ENCODE assay signal across 24 mouse cellular contexts in the genomic region with DNA sequence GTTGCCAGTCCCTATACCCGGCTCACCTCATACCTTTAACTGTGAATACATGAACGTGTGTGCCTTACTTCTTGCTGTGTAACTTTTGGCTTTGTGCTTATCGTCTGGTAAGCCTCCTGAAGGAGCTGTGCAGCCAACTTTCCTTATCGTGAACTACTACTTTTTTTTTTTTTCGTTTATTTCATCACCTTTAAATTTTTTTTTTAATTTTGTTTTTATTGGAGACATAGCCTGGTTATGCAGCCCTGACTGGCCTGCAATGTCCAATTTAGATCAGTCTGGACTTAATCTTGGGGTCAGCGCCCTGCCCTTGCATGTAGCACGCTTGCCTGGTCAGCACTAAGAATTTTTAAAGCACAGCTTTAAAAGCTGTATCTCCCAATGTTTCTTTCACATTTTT.
DNase-seq lines count a peak whose midpoint lies in the region; ATAC-seq lines count a peak whose summit lies in the region.
"Had no signal": no experiment of that assay in that cellular context is flagged by ENCODE, and none has a peak within 500 bp of the region (broad histone marks: within the 10 kb centered on the region; RNA-seq: fewer than 3 reads in every experiment).

No protein-coding gene starts in this region.

- peaks cover 5% of the 10 kb centered on the region; the same call in 1 of the 2 replicates for H3K4me1 ChIP-seq in heart, embryonic 11.5 days (ENCODE audit: control insufficient read depth, insufficient read depth, low read length)
- H3K4me1 ChIP-seq in heart, embryonic 16.5 days (ENCODE audit: control insufficient read depth, insufficient read depth, low read length) = peaks cover 22% of the 10 kb centered on the region
- H3K4me1 ChIP-seq in lung, embryonic 15.5 days = peaks cover 12% of the 10 kb centered on the region
- peaks cover 16% of the 10 kb centered on the region for H3K4me1 ChIP-seq in embryonic facial prominence, embryonic 14.5 days (ENCODE audit: control insufficient read depth, insufficient read depth, low read length)
- H3K4me1 ChIP-seq: stomach, embryonic 15.5 days had no signal

- no peaks in the 10 kb centered on the region for H3K9me3 ChIP-seq in heart, embryonic 11.5 days (replicated peaks; ENCODE audit: control insufficient read depth, low read length)
- H3K9me3 ChIP-seq in heart, embryonic 16.5 days (replicated peaks; ENCODE audit: control insufficient read depth, low read length) = no peaks in the 10 kb centered on the region
- no peaks in the 10 kb centered on the region for H3K9me3 ChIP-seq in lung, embryonic 15.5 days
- H3K9me3 ChIP-seq in embryonic facial prominence, embryonic 14.5 days (ENCODE audit: control insufficient read depth, low read length) = no peaks in the 10 kb centered on the region
- H3K9me3 ChIP-seq: forebrain, embryonic 13.5 days; hindbrain, embryonic 10.5 days; limb, embryonic 12.5 days; liver, embryonic 13.5 days; stomach, embryonic 15.5 days had no signal

- H3K27ac ChIP-seq in heart, embryonic 11.5 days (ENCODE audit: low read depth, low read length) = no peak overlapping the region
- 0 out of 2 replicates have a peak overlapping the region, but pooled peaks have one; percentile 24 for H3K27ac ChIP-seq in heart, embryonic 16.5 days (ENCODE audit: low read length)
- 0 out of 2 replicates have a peak overlapping the region, but pooled peaks have one; percentile 1 for H3K27ac ChIP-seq in lung, embryonic 15.5 days
- peak overlapping the region; percentile 50; the same call in 1 of the 2 replicates for H3K27ac ChIP-seq in embryonic facial prominence, embryonic 14.5 days (replicated peaks; ENCODE audit: low read depth, low read length)
- H3K27ac ChIP-seq: forebrain, embryonic 13.5 days; hindbrain, embryonic 10.5 days; layer of hippocampus, adult 2 months; limb, embryonic 12.5 days; liver, embryonic 13.5 days; stomach, embryonic 15.5 days had no signal

- H3K27me3 ChIP-seq in heart, embryonic 11.5 days (ENCODE audit: control insufficient read depth, insufficient read depth, low read length) = no peaks in the 10 kb centered on the region
- no peaks in the 10 kb centered on the region for H3K27me3 ChIP-seq in heart, embryonic 16.5 days (ENCODE audit: control insufficient read depth, insufficient read depth, low read length)
- no peaks in the 10 kb centered on the region for H3K27me3 ChIP-seq in lung, embryonic 15.5 days
- no peaks in the 10 kb centered on the region for H3K27me3 ChIP-seq in embryonic facial prominence, embryonic 14.5 days (replicated peaks; ENCODE audit: control insufficient read depth, insufficient read depth, low read length)
- H3K27me3 ChIP-seq: forebrain, embryonic 13.5 days; limb, embryonic 12.5 days; liver, embryonic 13.5 days; stomach, embryonic 15.5 days had no signal

- H3K9ac ChIP-seq in heart, embryonic 11.5 days (ENCODE audit: low read depth, low read length) = no peak overlapping the region
- no peak overlapping the region for H3K9ac ChIP-seq in heart, embryonic 16.5 days (ENCODE audit: low read length)
- H3K9ac ChIP-seq in lung, embryonic 15.5 days = no peak overlapping the region
- no peak overlapping the region for H3K9ac ChIP-seq in embryonic facial prominence, embryonic 14.5 days (ENCODE audit: low read depth, low read length)
- H3K9ac ChIP-seq: forebrain, embryonic 13.5 days; limb, embryonic 12.5 days; liver, embryonic 13.5 days; lung, embryonic 14.5 days; stomach, embryonic 15.5 days had no signal

- no peaks in the 10 kb centered on the region for H3K36me3 ChIP-seq in heart, embryonic 11.5 days (ENCODE audit: control insufficient read depth, insufficient read depth, low read length)
- no peaks in the 10 kb centered on the region for H3K36me3 ChIP-seq in heart, embryonic 16.5 days (ENCODE audit: control insufficient read depth, insufficient read depth)
- H3K36me3 ChIP-seq in lung, embryonic 15.5 days = no peaks in the 10 kb centered on the region
- H3K36me3 ChIP-seq in embryonic facial prominence, embryonic 14.5 days (ENCODE audit: control insufficient read depth, insufficient read depth, low read length) = no peaks in the 10 kb centered on the region
- H3K36me3 ChIP-seq: hindbrain, embryonic 10.5 days; liver, embryonic 13.5 days; stomach, embryonic 15.5 days had no signal

- 76% methylated on average over 7 of the region's 7 CpGs for WGBS in heart, embryonic 11.5 days (ENCODE audit: insufficient replicate concordance)
- 69% methylated on average over 7 of the region's 7 CpGs for WGBS in heart, embryonic 16.5 days
- WGBS in lung, embryonic 15.5 days = 81% methylated on average over 7 of the region's 7 CpGs
- 75% methylated on average over 7 of the region's 7 CpGs for WGBS in embryonic facial prominence, embryonic 14.5 days

- no peak overlapping the region for H3K4me3 ChIP-seq in heart, embryonic 11.5 days (ENCODE audit: low read depth, low read length)
- H3K4me3 ChIP-seq in heart, embryonic 16.5 days (ENCODE audit: low read length) = no peak overlapping the region
- no peak overlapping the region for H3K4me3 ChIP-seq in lung, embryonic 15.5 days
- H3K4me3 ChIP-seq in embryonic facial prominence, embryonic 14.5 days (ENCODE audit: low read depth, low read length) = no peak overlapping the region
- H3K4me3 ChIP-seq: erythroblast, embryonic 14.5 days; forebrain, embryonic 13.5 days; hindbrain, embryonic 10.5 days; layer of hippocampus, adult 2 months; limb, embryonic 12.5 days; liver, embryonic 13.5 days; stomach, embryonic 15.5 days had no signal

- DNase-seq in heart, adult 11 months = peak; percentile 88
- no peak for DNase-seq in heart, adult 8-10 months (ENCODE audit: low spot score)
- DNase-seq in lung, postnatal 36 days = no peak
- DNase-seq in embryonic facial prominence, embryonic 14.5 days (ENCODE audit: low spot score) = no peak
- no peak for DNase-seq in embryo, embryonic 9.5 days (ENCODE audit: extremely low spot score)
- DNase-seq: cerebellum, adult 9-10 months; kidney, postnatal 10 days; layer of hippocampus, postnatal 36 days; liver, embryonic 13.5 days; right cerebral cortex, adult 18-20 months; right cerebral cortex, postnatal 4 days; thymus, postnatal 25 days had no signal

- no peak overlapping the region for H3K4me2 ChIP-seq in heart, embryonic 11.5 days
- H3K4me2 ChIP-seq in heart, embryonic 16.5 days (ENCODE audit: low read depth, low read length) = no peak overlapping the region
- no peak overlapping the region for H3K4me2 ChIP-seq in lung, embryonic 15.5 days
- no peak overlapping the region for H3K4me2 ChIP-seq in embryonic facial prominence, embryonic 14.5 days (ENCODE audit: low read depth, low read length)
- H3K4me2 ChIP-seq: forebrain, embryonic 13.5 days; limb, embryonic 12.5 days; liver, embryonic 13.5 days; lung, embryonic 14.5 days; midbrain, embryonic 11.5 days; stomach, embryonic 15.5 days had no signal

- no peak for ATAC-seq in heart, embryonic 11.5 days (replicated peaks; ENCODE audit: insufficient number of reproducible peaks, low FRiP score, low TSS enrichment)
- ATAC-seq in heart, embryonic 16.5 days (replicated peaks; ENCODE audit: extremely low read depth, insufficient read depth, low FRiP score) = no peak
- ATAC-seq in lung, embryonic 15.5 days (ENCODE audit: borderline replicate concordance, extremely low read depth, low FRiP score, low TSS enrichment) = no peak
- ATAC-seq in embryonic facial prominence, embryonic 14.5 days (ENCODE audit: low read depth) = no peak
- ATAC-seq: forebrain, embryonic 13.5 days; hindbrain, embryonic 16.5 days had no signal
